Mouse (Mus musculus) heart, adult 2 months (tissue): ENCODE data around the gene Ctnna3. TPM values are rescaled to one million over a fixed set of nuclear protein-coding genes. Genes with fewer than 3 reads are reported as not detected.

Experiments used
- DNase-seq, 2 experiments: peaks; one replicate each; pipeline ENCODE4 v3.0.0; 2021
- H3K27ac ChIP-seq: fragments of 200-600 bp; 2 replicates; pipeline ENCODE4 v1.8.1; 2022
- H3K27me3 ChIP-seq: fragments of 200-500 bp; 2 replicates; pipeline ENCODE4 v1.6.1; 2012; ENCODE audit warnings: mild to moderate bottlenecking, low read length, inconsistent platforms, mixed read lengths; ENCODE audit not compliant: control insufficient read depth, insufficient read depth
- H3K36me3 ChIP-seq: fragments of 200-500 bp; 2 replicates; pipeline ENCODE4 v1.6.1; 2012; ENCODE audit warnings: low read length, inconsistent platforms; ENCODE audit not compliant: control insufficient read depth, insufficient read depth
- H3K4me1 ChIP-seq: fragments of 200-500 bp; 2 replicates; pipeline ENCODE4 v1.6.1; 2011; ENCODE audit warnings: low read length; ENCODE audit not compliant: control insufficient read depth, insufficient read depth
- H3K4me3 ChIP-seq: fragments of 200-600 bp; 2 replicates; pipeline ENCODE4 v1.8.1; 2022
- H3K79me2 ChIP-seq: fragments of 200-500 bp; replicated peaks from 2 replicates; pipeline ENCODE4 v1.6.1; 2012; ENCODE audit warnings: mild to moderate bottlenecking, inconsistent platforms, low read length, moderate library complexity, mixed read lengths; ENCODE audit not compliant: control insufficient read depth, insufficient read depth
- H3K9ac ChIP-seq: fragments of 200-500 bp; 2 replicates; pipeline ENCODE4 v1.6.1; 2012; ENCODE audit warnings: low read depth, mild to moderate bottlenecking, control low read depth, inconsistent platforms, low read length, mixed read lengths
- CTCF ChIP-seq: fragments of 200-600 bp; IDR thresholded peaks from 2 replicates; pipeline ENCODE4 v1.8.1; 2022; ENCODE audit warnings: antibody characterized with exemption, mild to moderate bottlenecking, moderate library complexity
- EP300 ChIP-seq: fragments of 200-500 bp; IDR thresholded peaks from 2 replicates; pipeline ENCODE4 v1.6.1; 2011; ENCODE audit warnings: low read depth, low read length, control low read depth; ENCODE audit not compliant: insufficient read depth
- POLR2A ChIP-seq: fragments of 200-500 bp; IDR thresholded peaks from 2 replicates; pipeline ENCODE4 v1.6.1; 2011; ENCODE audit warnings: mild to moderate bottlenecking, low read depth, low read length, control low read depth; ENCODE audit not compliant: insufficient read depth
- WGBS: fragments of 180-500 bp; shearing (Covaris S2); methylation state at CpG from one replicate; pipeline ENCODE4 v1.1.7; 2018; 5-methylcytosine and 5-hydroxymethylcytosine counted together
- intact Hi-C: fragments of 180-260 bp; cut with DNase I; formaldehyde crosslinking; loops from one replicate; pipeline ENCODE4 v1.15.1; 2025
- polyA plus RNA-seq: library from polyadenylated mRNA; depleted of rRNA; stranded (reverse); fragments of >200 nt; gene quantifications from 2 replicates; pipeline ENCODE4 v1.2.3, GENCODE M21; 2012
- total RNA-seq, 2 experiments: library from RNA; stranded (reverse); gene quantifications; 2 replicates each; pipeline ENCODE4 v1.2.3; 2021

Gene Ctnna3
- total and polyA plus RNA-seq, 3 experiments: 6.4 to 54.6 (median 46.9) TPM

DNA sequence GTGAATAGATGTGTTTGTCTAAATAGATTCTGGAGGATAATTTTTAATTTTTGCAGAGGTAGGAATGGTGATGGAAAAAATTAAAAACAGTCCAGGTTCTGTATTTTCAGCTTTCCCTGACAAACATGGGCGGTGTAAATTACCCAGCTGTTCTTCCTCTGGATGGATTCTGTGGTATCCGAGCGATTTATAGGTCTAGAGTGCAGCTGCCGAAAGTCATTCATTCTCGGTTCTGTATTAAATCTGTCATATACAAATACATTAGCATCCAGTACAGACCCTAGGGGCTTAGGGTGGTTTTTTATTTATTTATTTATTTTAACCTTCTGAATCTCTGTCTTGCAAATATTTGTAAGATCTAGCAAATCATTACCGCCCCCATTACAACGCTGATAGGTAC lies 356.5 kb downstream of the Ctnna3 start:
- WGBS: 93% methylated on average over 7 of the region's 7 CpGs
- Histone ChIP-seq H3K9ac (no peak overlapping the region), H3K27me3 (no peaks in the 10 kb centered on the region), H3K36me3 (no peaks in the 10 kb centered on the region), H3K79me2 (no peaks in the 10 kb centered on the region), H3K27ac (no peak overlapping the region), H3K4me1 (no peaks in the 10 kb centered on the region; the same call in 1 of the 2 replicates), H3K4me3 (no peak overlapping the region)
- intact Hi-C loops: no loop called here
- TF ChIP-seq EP300 (no peak), POLR2A (no peak), CTCF (no peak)
- no peak for DNase-seq

DNA sequence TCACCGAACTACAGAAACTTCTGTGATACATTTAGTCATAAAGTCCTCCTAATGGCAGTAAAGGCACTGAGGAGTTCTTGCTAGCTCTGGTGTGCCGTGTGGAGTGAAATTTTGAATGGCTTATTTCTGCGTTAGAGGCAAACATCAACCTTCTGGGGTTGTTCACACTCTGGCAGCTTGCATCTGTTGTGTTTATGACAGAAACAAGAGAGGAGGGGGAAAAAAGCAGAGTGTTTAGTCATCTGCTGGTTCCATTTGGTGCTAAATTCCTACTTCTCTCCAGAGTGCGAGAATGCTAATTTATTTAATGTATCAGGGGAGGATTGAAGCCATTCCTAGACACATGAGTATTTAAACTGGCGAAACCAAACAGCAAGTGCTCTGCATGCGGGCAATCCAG lies 374.0 kb downstream of the Ctnna3 start:
- 90% methylated on average over 6 of the region's 6 CpGs for WGBS
- no peak for DNase-seq
- Histone ChIP-seq H3K4me1 (no peaks in the 10 kb centered on the region), H3K27me3 (no peaks in the 10 kb centered on the region), H3K27ac (no peak overlapping the region), H3K9ac (no peak overlapping the region), H3K4me3 (no peak overlapping the region), H3K36me3 (no peaks in the 10 kb centered on the region), H3K79me2 (no peaks in the 10 kb centered on the region)
- TF ChIP-seq EP300 (no peak), CTCF (no peak), POLR2A (no peak)
- intact Hi-C loops: no loop called here

DNA sequence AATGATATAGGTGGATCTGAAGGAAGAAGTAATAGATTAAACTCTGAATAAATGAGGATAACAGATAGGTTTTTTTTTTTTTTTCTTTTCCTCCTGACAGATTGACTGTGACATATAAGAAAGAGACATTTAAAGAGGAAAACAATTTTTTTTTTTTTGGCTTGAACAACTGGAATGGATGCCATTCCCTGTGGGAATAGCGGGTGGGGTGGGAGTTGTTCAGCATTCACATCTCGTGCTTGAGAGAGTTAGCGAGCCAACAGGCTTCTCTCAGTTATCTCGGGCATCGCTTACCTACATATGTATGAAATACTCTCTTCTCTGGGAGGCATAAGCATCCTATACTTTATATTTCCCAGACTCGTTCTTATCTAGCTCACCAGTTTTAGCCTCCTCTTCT lies 375.7 kb downstream of the Ctnna3 start:
- H3K9ac ChIP-seq: no peak overlapping the region
- no peaks in the 10 kb centered on the region for H3K27me3 ChIP-seq
- no peaks in the 10 kb centered on the region for H3K79me2 ChIP-seq
- WGBS: 83% methylated on average over 6 of the region's 6 CpGs
- TF ChIP-seq POLR2A (no peak), EP300 (no peak), CTCF (no peak)
- no peak overlapping the region for H3K4me3 ChIP-seq
- no peak overlapping the region for H3K27ac ChIP-seq
- H3K4me1 ChIP-seq: no peaks in the 10 kb centered on the region
- intact Hi-C loops: no loop called here
- DNase-seq: no peak
- no peaks in the 10 kb centered on the region for H3K36me3 ChIP-seq

DNA sequence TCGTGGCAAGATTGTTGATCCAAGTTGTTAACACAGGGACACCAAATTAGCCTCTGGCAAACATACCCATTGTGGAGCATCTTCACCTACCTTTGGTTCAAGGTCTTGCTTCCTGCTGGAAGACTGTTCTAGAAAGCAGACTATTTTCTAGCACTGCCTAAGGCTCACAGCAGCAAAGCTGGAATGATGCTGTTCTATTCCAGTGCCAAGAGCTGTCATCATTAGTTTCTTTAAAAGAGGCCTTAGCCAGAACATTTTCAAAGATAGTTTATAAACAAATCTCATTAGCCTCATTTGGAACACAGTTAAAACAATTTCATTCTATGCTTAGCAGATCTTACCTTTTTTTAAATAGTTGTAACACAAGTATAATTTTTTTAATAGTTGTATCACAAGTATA lies 376.4 kb downstream of the Ctnna3 start:
- intact Hi-C loops: no loop called here
- no peaks in the 10 kb centered on the region for H3K4me1 ChIP-seq
- no peak for TF ChIP-seq POLR2A
- no peak for TF ChIP-seq EP300
- TF ChIP-seq CTCF: no peak
- no peaks in the 10 kb centered on the region for H3K27me3 ChIP-seq
- no peaks in the 10 kb centered on the region for H3K79me2 ChIP-seq
- no peak for DNase-seq
- H3K4me3 ChIP-seq: no peak overlapping the region
- 71% methylated on average over 1 of the region's 1 CpGs for WGBS
- no peak overlapping the region for H3K27ac ChIP-seq
- no peak overlapping the region for H3K9ac ChIP-seq
- no peaks in the 10 kb centered on the region for H3K36me3 ChIP-seq

DNA sequence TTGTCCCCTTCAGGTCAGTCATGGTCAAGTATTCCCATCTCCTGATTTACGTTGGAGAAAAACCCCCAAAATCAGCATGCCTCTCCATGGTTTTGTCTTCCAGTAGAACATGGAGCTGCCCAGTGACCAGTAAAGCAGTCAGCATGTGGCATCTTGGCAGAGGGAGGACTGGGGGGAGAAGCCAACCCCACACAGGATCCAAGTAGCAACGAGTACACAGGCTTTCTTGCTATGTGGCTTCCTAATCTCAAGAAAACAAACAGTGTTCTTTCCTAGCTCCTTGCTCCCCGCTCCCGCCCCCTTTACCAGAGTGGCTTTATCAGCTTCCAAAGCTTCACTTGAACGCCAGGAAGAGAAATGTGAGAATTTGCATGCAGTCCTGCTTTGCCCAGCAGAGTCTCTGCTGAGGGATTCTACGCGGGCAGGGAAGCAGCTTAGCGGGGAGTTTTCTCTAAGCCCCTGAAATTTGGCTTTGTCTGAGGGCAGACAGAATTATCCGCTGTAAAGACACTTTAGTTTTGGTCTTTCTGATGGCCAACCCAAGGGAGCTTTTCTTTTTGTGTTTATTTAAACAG lies 380.2 kb downstream of the Ctnna3 start:
- Histone ChIP-seq H3K9ac (no peak overlapping the region), H3K4me1 (no peaks in the 10 kb centered on the region), H3K27me3 (no peaks in the 10 kb centered on the region), H3K79me2 (no peaks in the 10 kb centered on the region), H3K27ac (no peak overlapping the region), H3K36me3 (no peaks in the 10 kb centered on the region), H3K4me3 (no peak overlapping the region)
- intact Hi-C loops: no loop called here
- no peak for TF ChIP-seq EP300
- TF ChIP-seq CTCF: no peak
- TF ChIP-seq POLR2A: no peak
- peak in 1 of 2 experiments; percentile 4 for DNase-seq
- 33% methylated on average over 9 of the region's 9 CpGs for WGBS

DNA sequence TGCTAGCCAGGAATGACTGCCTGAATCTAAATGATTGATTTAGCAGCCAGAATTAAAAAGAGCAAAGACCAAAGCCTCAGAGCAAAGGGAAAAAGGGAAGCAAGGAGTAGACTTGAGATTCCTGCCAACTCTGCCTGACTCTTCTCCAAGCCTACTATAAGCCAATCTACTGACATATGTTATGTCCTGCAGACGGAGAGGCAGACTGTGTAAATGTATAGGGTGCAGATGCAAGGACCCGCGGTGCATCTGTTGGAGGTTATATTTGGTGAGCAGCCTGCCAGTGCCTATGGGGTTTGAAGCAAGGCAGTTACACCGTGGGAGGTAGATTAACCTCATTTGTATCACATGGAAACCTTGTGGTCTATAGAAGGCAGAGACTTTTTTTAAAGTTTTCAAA lies 409.1 kb downstream of the Ctnna3 start:
- H3K9ac ChIP-seq: no peak overlapping the region
- no peaks in the 10 kb centered on the region for H3K27me3 ChIP-seq
- no peak for TF ChIP-seq POLR2A
- no peak for TF ChIP-seq EP300
- no peak for TF ChIP-seq CTCF
- H3K4me1 ChIP-seq: no peaks in the 10 kb centered on the region
- H3K36me3 ChIP-seq: no peaks in the 10 kb centered on the region
- no peaks in the 10 kb centered on the region for H3K79me2 ChIP-seq
- no peak overlapping the region for H3K4me3 ChIP-seq
- H3K27ac ChIP-seq: no peak overlapping the region
- intact Hi-C loops: no loop called here
- no peak for DNase-seq
- WGBS: 82% methylated on average over 4 of the region's 4 CpGs
